Mouse (Mus musculus): ENCODE measurements around the gene Rbfox3.

Gene Rbfox3

GRCm38 (mm10) chr11:118881786-118882495 is 29.5 kb downstream of the Rbfox3 start:
- no peak for DNase-seq (ENCODE audit: low spot score in 2 of 2)

GRCm38 (mm10) chr11:118879466-118880150 is 31.8 kb downstream of the Rbfox3 start:
- no peak for DNase-seq (ENCODE audit: low spot score in 2 of 2)

GRCm38 (mm10) chr11:118878605-118879245 is 32.7 kb downstream of the Rbfox3 start:
- DNase-seq (ENCODE audit: low spot score in 2 of 2) = no peak

GRCm38 (mm10) chr11:118875243-118875897 is 36.0 kb downstream of the Rbfox3 start:
- no peak for DNase-seq (ENCODE audit: low spot score in 2 of 2)

- DNase-seq (ENCODE audit: low spot score in 2 of 2) = no peak
These were observed 36.8 kb downstream of the Rbfox3 start for GRCm38 (mm10) chr11:118874487-118875095.

GRCm38 (mm10) chr11:118874022-118874421 is 37.4 kb downstream of the Rbfox3 start:
- no peak for DNase-seq (ENCODE audit: low spot score in 2 of 2)

- DNase-seq (ENCODE audit: low spot score in 2 of 2) = no peak
These were observed 39.9 kb downstream of the Rbfox3 start for GRCm38 (mm10) chr11:118871527-118871926.

- DNase-seq (ENCODE audit: low spot score in 2 of 2) = no peak
These were observed 48.0 kb downstream of the Rbfox3 start for GRCm38 (mm10) chr11:118863360-118863759.

GRCm38 (mm10) chr11:118861801-118862431 is 49.5 kb downstream of the Rbfox3 start:
- no peak for DNase-seq (ENCODE audit: low spot score in 2 of 2)

GRCm38 (mm10) chr11:118861246-118861645 is 50.2 kb downstream of the Rbfox3 start:
- no peak for DNase-seq (ENCODE audit: low spot score in 2 of 2)

GRCm38 (mm10) chr11:118860812-118861211 is 50.6 kb downstream of the Rbfox3 start:
- no peak for DNase-seq (ENCODE audit: low spot score in 2 of 2)

- no peak for DNase-seq (ENCODE audit: low spot score in 2 of 2)
These were observed 51.6 kb downstream of the Rbfox3 start for GRCm38 (mm10) chr11:118859839-118860238.

GRCm38 (mm10) chr11:118858305-118858704 is 53.1 kb downstream of the Rbfox3 start:
- no peak for DNase-seq (ENCODE audit: low spot score in 2 of 2)

- no peak for DNase-seq (ENCODE audit: low spot score in 2 of 2)
These were observed 60.0 kb downstream of the Rbfox3 start for GRCm38 (mm10) chr11:118851391-118851790.

- DNase-seq (ENCODE audit: low spot score in 2 of 2) = no peak
These were observed 63.4 kb downstream of the Rbfox3 start for GRCm38 (mm10) chr11:118847986-118848385.

- no peak for DNase-seq (ENCODE audit: low spot score in 2 of 2)
These were observed 70.4 kb downstream of the Rbfox3 start for GRCm38 (mm10) chr11:118840992-118841391.

- no peak for DNase-seq (ENCODE audit: low spot score in 2 of 2)
These were observed 73.2 kb downstream of the Rbfox3 start for GRCm38 (mm10) chr11:118838167-118838566.

- no peak for DNase-seq (ENCODE audit: low spot score in 2 of 2)
These were observed 74.5 kb downstream of the Rbfox3 start for GRCm38 (mm10) chr11:118836889-118837288.

- no peak for DNase-seq (ENCODE audit: low spot score in 2 of 2)
These were observed 78.5 kb downstream of the Rbfox3 start for GRCm38 (mm10) chr11:118832793-118833481.

- DNase-seq (ENCODE audit: low spot score in 2 of 2) = no peak
These were observed 79.7 kb downstream of the Rbfox3 start for GRCm38 (mm10) chr11:118831730-118832129.

Data from frontal cortex, postnatal 10 days (tissue).